Mouse (Mus musculus): ENCODE data around the gene Gm10974. TPM values are rescaled to one million over a fixed set of nuclear protein-coding genes. Genes with fewer than 3 reads are reported as not detected.

Gene Gm10974
- total and polyA plus RNA-seq, 3 experiments = not detected

- no peak overlapping the region for H3K9ac ChIP-seq (ENCODE audit: insufficient read depth, low read depth)
- no peaks in the 10 kb centered on the region for H3K9me3 ChIP-seq (replicated peaks; ENCODE audit: low read length)
- TF ChIP-seq CHD1 (IDR thresholded peaks at IDR 0.05; ENCODE audit: low read depth, low read length) (no peak), HCFC1 (IDR thresholded peaks at IDR 0.05; ENCODE audit: low read depth, low read length) (no peak), USF1 (IDR thresholded peaks at IDR 0.05; ENCODE audit: low read depth, low read length) (no peak), ZKSCAN1 (IDR thresholded peaks at IDR 0.05; ENCODE audit: borderline replicate concordance, low read depth, low read length) (no peak), SMC3 (IDR thresholded peaks at IDR 0.05; ENCODE audit: low read depth, low read length) (no peak), TBP (conservative IDR thresholded peaks at IDR 0.05; ENCODE audit: low read depth, low read length) (no peak), NRF1 (IDR thresholded peaks at IDR 0.05; ENCODE audit: low read depth, low read length) (no peak)
- peaks cover 26 to 67% of the 10 kb centered on the region in 2 experiments for H3K4me1 ChIP-seq (ENCODE audit: control insufficient read depth in 1 of 2, insufficient read depth in 2 of 2)
- H3K4me3 ChIP-seq (replicated peaks in 1 of 3; ENCODE audit: low read depth in 2 of 3, low read length in 2 of 3, poor library complexity in 1 of 3) = no peak overlapping the region
- dilution Hi-C loops (cut with MboI; ENCODE audit: extremely low pct_ligation_motif_present, extremely low pct_unique_long_range_greater_than_20kb, low sequenced_read_pairs) (no loop called here), in situ Hi-C loops (cut with MboI; ENCODE audit: low pct_ligation_motif_present, low pct_unique_long_range_greater_than_20kb, low sequenced_read_pairs) (loop anchor here (5.0 kb wide), 1 partner anchor 278 kb away; the partner anchor contains the start of gene Chsy1)
- no peaks in the 10 kb centered on the region for H3K27me3 ChIP-seq (replicated peaks)
- peaks cover 35% of the 10 kb centered on the region for H3K79me2 ChIP-seq (replicated peaks; ENCODE audit: control insufficient read depth, extremely low read depth, insufficient read depth, poor library complexity, severe bottlenecking)
- peaks cover 10 to 19% of the 10 kb centered on the region in 2 experiments for H3K36me3 ChIP-seq (replicated peaks in 1 of 2; ENCODE audit: control insufficient read depth in 1 of 2, insufficient read depth in 1 of 2, low read length in 1 of 2)
- H3K4me2 ChIP-seq (ENCODE audit: insufficient read depth, low read depth, poor library complexity, severe bottlenecking) = peak overlapping the region; percentile 61
- DNase-seq (ENCODE audit: extremely low read depth) = no peak
- H3K27ac ChIP-seq (ENCODE audit: insufficient read depth, low read depth) = peak overlapping the region; percentile 29
Observed at GRCm38 (mm10) chr7:66384891-66385290, 19.2 kb downstream of the Gm10974 start.

DNA sequence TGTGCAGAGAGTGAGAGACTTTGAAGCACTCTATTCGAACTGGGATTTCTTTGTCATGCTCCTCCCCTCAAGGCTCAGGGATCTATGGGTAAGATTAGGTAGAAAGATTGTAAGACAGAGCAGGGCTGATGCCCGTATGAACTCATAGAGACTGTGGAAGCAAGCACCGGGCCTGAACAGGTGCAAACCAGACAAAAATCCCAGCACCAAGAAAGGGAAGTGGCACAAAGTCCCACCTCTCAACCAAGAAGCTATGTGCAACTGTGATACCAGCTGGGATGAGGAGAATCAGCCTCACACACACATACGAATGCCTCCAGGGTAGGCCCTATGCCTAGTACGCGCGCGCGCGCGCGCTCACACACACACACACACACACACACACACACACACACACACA is 20.1 kb downstream of the Gm10974 start:
- H3K4me3 ChIP-seq (replicated peaks in 1 of 3; ENCODE audit: low read depth in 2 of 3, low read length in 2 of 3, poor library complexity in 1 of 3) = no peak overlapping the region
- no peaks in the 10 kb centered on the region for H3K9me3 ChIP-seq (replicated peaks; ENCODE audit: low read length)
- peak; percentile 43 for DNase-seq (ENCODE audit: extremely low read depth)
- no peak overlapping the region for H3K9ac ChIP-seq (ENCODE audit: insufficient read depth, low read depth)
- peaks cover 2 to 11% of the 10 kb centered on the region in 2 experiments for H3K36me3 ChIP-seq (replicated peaks in 1 of 2; ENCODE audit: control insufficient read depth in 1 of 2, insufficient read depth in 1 of 2, low read length in 1 of 2)
- peak overlapping the region; percentile 28; the same call in 1 of the 2 replicates for H3K27ac ChIP-seq (ENCODE audit: insufficient read depth, low read depth)
- H3K27me3 ChIP-seq (replicated peaks) = no peaks in the 10 kb centered on the region
- H3K4me1 ChIP-seq (ENCODE audit: control insufficient read depth in 1 of 2, insufficient read depth in 2 of 2) = peaks cover 26 to 59% of the 10 kb centered on the region in 2 experiments
- dilution Hi-C loops (cut with MboI; ENCODE audit: extremely low pct_ligation_motif_present, extremely low pct_unique_long_range_greater_than_20kb, low sequenced_read_pairs) = no loop called here
- peak overlapping the region; percentile 72 for H3K4me2 ChIP-seq (ENCODE audit: insufficient read depth, low read depth, poor library complexity, severe bottlenecking)
- peaks cover 32% of the 10 kb centered on the region for H3K79me2 ChIP-seq (replicated peaks; ENCODE audit: control insufficient read depth, extremely low read depth, insufficient read depth, poor library complexity, severe bottlenecking)
- no peak for TF ChIP-seq KAT2A (IDR thresholded peaks at IDR 0.05; ENCODE audit: insufficient replicate concordance, low read length)
- peak; percentile 66 for TF ChIP-seq NRF1 (IDR thresholded peaks at IDR 0.05; ENCODE audit: low read depth, low read length)
- TF ChIP-seq POLR2A (IDR thresholded peaks at IDR 0.05; ENCODE audit: low read depth, low read length) = no peak
- TF ChIP-seq SMC3 (IDR thresholded peaks at IDR 0.05; ENCODE audit: low read depth, low read length) = no peak
- TF ChIP-seq IRF4 (IDR thresholded peaks at IDR 0.05; ENCODE audit: low read depth, low read length) = no peak
- no peak for TF ChIP-seq RCOR1 (conservative IDR thresholded peaks at IDR 0.05; ENCODE audit: low read depth, low read length)
- in situ Hi-C loops (cut with MboI; ENCODE audit: low pct_ligation_motif_present, low pct_unique_long_range_greater_than_20kb, low sequenced_read_pairs) = loop anchor here (5.0 kb wide), 1 partner anchor 279 kb away; the partner anchor contains the start of gene Chsy1

DNA sequence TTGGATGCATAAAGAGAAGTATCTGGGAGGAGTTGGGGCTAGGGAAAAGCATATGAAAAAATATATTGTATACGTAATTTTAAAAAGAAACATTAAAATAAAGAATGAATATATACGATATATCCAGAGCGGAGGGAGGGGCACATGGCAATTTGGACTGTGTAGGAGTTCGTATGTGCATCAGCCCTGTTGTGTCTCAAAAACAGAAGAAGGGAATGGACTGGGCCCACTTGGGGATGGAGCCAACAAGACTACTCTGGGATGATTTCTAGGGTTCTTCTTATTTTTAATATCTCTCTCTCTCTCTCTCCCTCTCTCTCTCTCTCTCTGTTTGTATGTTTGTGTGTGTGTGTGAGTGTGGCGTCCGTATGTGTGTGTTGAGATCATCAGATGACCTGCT is 20.7 kb downstream of the Gm10974 start:
- no peak overlapping the region for H3K4me3 ChIP-seq (replicated peaks in 1 of 3; ENCODE audit: low read depth in 2 of 3, low read length in 2 of 3, poor library complexity in 1 of 3)
- no peaks in the 10 kb centered on the region for H3K9me3 ChIP-seq (replicated peaks; ENCODE audit: low read length)
- peaks cover under 1 to 7% of the 10 kb centered on the region in 2 experiments for H3K36me3 ChIP-seq (replicated peaks in 1 of 2; ENCODE audit: control insufficient read depth in 1 of 2, insufficient read depth in 1 of 2, low read length in 1 of 2)
- in situ Hi-C loops (cut with MboI; ENCODE audit: low pct_ligation_motif_present, low pct_unique_long_range_greater_than_20kb, low sequenced_read_pairs) = loop anchor here (5.0 kb wide), 1 partner anchor 279 kb away; the partner anchor contains the start of gene Chsy1
- no peak overlapping the region for H3K9ac ChIP-seq (ENCODE audit: insufficient read depth, low read depth)
- no peaks in the 10 kb centered on the region for H3K27me3 ChIP-seq (replicated peaks)
- no peak for DNase-seq (ENCODE audit: extremely low read depth)
- H3K4me1 ChIP-seq (ENCODE audit: control insufficient read depth in 1 of 2, insufficient read depth in 2 of 2) = peaks cover 24 to 54% of the 10 kb centered on the region in 2 experiments
- dilution Hi-C loops (cut with MboI; ENCODE audit: extremely low pct_ligation_motif_present, extremely low pct_unique_long_range_greater_than_20kb, low sequenced_read_pairs) = no loop called here
- H3K27ac ChIP-seq (ENCODE audit: insufficient read depth, low read depth) = no peak overlapping the region
- peak overlapping the region; percentile 72 for H3K4me2 ChIP-seq (ENCODE audit: insufficient read depth, low read depth, poor library complexity, severe bottlenecking)
- no peak for TF ChIP-seq USF2 (conservative IDR thresholded peaks at IDR 0.05; ENCODE audit: low read depth, low read length)
- no peak for TF ChIP-seq POLR2A (IDR thresholded peaks at IDR 0.05; ENCODE audit: low read depth, low read length)
- no peak for TF ChIP-seq USF1 (IDR thresholded peaks at IDR 0.05; ENCODE audit: low read depth, low read length)
- H3K79me2 ChIP-seq (replicated peaks; ENCODE audit: control insufficient read depth, extremely low read depth, insufficient read depth, poor library complexity, severe bottlenecking) = peaks cover 32% of the 10 kb centered on the region

All from CH12.LX (cell line).